Mouse (Mus musculus): ENCODE data around the gene Btg1-ps1. TPM values are rescaled to one million over a fixed set of nuclear protein-coding genes. Genes with fewer than 3 reads are reported as not detected.
"Not testable (repeated sequence)": the region's sequence is repeated elsewhere in the genome, so short reads cannot be mapped to it uniquely, and the experiment has no call there.

The Btg1-ps1 gene
- polyA plus RNA-seq (2015; fragmentation: Nextera tagmentation; extraction: Ambion mirVana), result not detected in 2 replicates

GRCm38 (mm10) chrX:38018597-38018996, at the start of gene Btg1-ps1:
TSS of gene Btg1-ps1 (minus strand) at chrX:38018815.
- H3K4me3 ChIP-seq (replicated peaks); H3K4me1 ChIP-seq; H3K27ac ChIP-seq; H3K9me3 ChIP-seq; H3K9ac ChIP-seq; H3K36me3 ChIP-seq; ATAC-seq (ENCODE audit: insufficient read depth, low FRiP score, low read depth); H3K27me3 ChIP-seq (replicated peaks); H3K4me2 ChIP-seq: not testable (repeated sequence)

GRCm38 (mm10) chrX:38066175-38066574, 47.6 kb upstream of the Btg1-ps1 start, which contains the start of gene Rhox10:
TSS of gene Rhox10 (plus strand) at chrX:38066475.
- WGBS, result 88% methylated on average over 11 of the region's 11 CpGs
- Histone ChIP-seq H3K9me3 (no peaks in the 10 kb centered on the region), H3K4me3 (replicated peaks) (no peak within 1 kb of the TSS), H3K4me2 (no peak within 1 kb of the TSS), H3K9ac (no peak within 1 kb of the TSS), H3K27ac (no peak within 1 kb of the TSS), H3K27me3 (replicated peaks) (no peaks in the 10 kb centered on the region), H3K4me1 (no peaks in the 10 kb centered on the region), H3K36me3 (no peaks in the 10 kb centered on the region)
- ATAC-seq (ENCODE audit: insufficient read depth, low FRiP score, low read depth), result no peak

GRCm38 (mm10) chrX:38061544-38061943, 42.9 kb upstream of the Btg1-ps1 start:
- Histone ChIP-seq H3K27me3 (replicated peaks) (no peaks in the 10 kb centered on the region), H3K36me3 (no peaks in the 10 kb centered on the region), H3K9ac (no peak overlapping the region), H3K4me2 (no peak overlapping the region), H3K4me3 (replicated peaks) (no peak overlapping the region), H3K4me1 (no peaks in the 10 kb centered on the region), H3K9me3 (no peaks in the 10 kb centered on the region), H3K27ac (no peak overlapping the region)
- ATAC-seq (ENCODE audit: insufficient read depth, low FRiP score, low read depth), result no peak
- 0% methylated on average over 1 of the region's 1 CpGs for WGBS

- not testable (repeated sequence) for ATAC-seq (ENCODE audit: insufficient read depth, low FRiP score, low read depth)
Measured at GRCm38 (mm10) chrX:38043014-38043413, 24.4 kb upstream of the Btg1-ps1 start, which contains the start of gene Btg1-ps2. TSS of gene Btg1-ps2 (minus strand) at chrX:38043114.

DNA sequence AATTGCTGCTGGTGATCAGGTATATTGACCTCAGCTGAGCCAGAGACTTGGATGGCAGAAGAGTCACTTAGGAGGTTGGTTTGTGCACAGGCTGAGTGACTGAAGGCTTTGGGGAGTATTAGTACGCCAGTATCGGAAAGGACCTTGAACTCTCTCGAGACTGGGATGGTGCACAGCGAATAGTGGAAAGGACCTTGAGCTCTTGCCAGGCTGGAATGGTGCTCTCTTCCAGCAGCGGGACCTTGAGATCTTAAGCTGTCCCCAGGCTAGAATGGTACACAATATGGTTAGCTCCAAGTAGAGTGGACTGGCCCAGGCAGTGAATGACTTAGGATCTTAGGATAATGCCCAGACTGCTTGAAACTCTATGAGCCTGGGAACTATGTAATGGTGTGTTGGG, 21.1 kb upstream of the Btg1-ps1 start:
- Histone ChIP-seq H3K36me3 (no peaks in the 10 kb centered on the region), H3K27me3 (replicated peaks) (no peaks in the 10 kb centered on the region), H3K4me2 (no peak overlapping the region), H3K4me1 (no peaks in the 10 kb centered on the region), H3K27ac (no peak overlapping the region), H3K4me3 (replicated peaks) (no peak overlapping the region), H3K9ac (no peak overlapping the region), H3K9me3 (no peaks in the 10 kb centered on the region)
- ATAC-seq (ENCODE audit: insufficient read depth, low FRiP score, low read depth), result no peak
- WGBS, result 92% methylated on average over 5 of the region's 5 CpGs

More at GRCm38 (mm10) chrX:38043014-38043413, 24.4 kb upstream of the Btg1-ps1 start, which contains the start of gene Btg1-ps2:
- not testable (repeated sequence) for H3K27me3 ChIP-seq (replicated peaks); H3K27ac ChIP-seq; H3K4me1 ChIP-seq; H3K9ac ChIP-seq; H3K4me2 ChIP-seq; H3K4me3 ChIP-seq (replicated peaks); H3K36me3 ChIP-seq; H3K9me3 ChIP-seq

- Histone ChIP-seq H3K4me1 (no peaks in the 10 kb centered on the region), H3K36me3 (no peaks in the 10 kb centered on the region), H3K4me3 (replicated peaks) (no peak overlapping the region), H3K27ac (no peak overlapping the region), H3K9me3 (no peaks in the 10 kb centered on the region), H3K4me2 (no peak overlapping the region), H3K9ac (no peak overlapping the region), H3K27me3 (replicated peaks) (no peaks in the 10 kb centered on the region)
- WGBS, result 61% methylated on average over 2 of the region's 2 CpGs
- ATAC-seq (ENCODE audit: insufficient read depth, low FRiP score, low read depth), result no peak
Measured at GRCm38 (mm10) chrX:38033841-38034240, 15.2 kb upstream of the Btg1-ps1 start.

GRCm38 (mm10) chrX:38008756-38009155, 9.9 kb downstream of the Btg1-ps1 start:
- H3K4me2 ChIP-seq, result no peak overlapping the region

More at GRCm38 (mm10) chrX:38008756-38009155, 9.9 kb downstream of the Btg1-ps1 start:
- H3K27me3 ChIP-seq (replicated peaks), result no peaks in the 10 kb centered on the region
- no peaks in the 10 kb centered on the region for H3K9me3 ChIP-seq
- H3K36me3 ChIP-seq, result no peaks in the 10 kb centered on the region
- no peak overlapping the region for H3K4me3 ChIP-seq (replicated peaks)
- no peaks in the 10 kb centered on the region for H3K4me1 ChIP-seq
- WGBS, result 64% methylated on average over 2 of the region's 2 CpGs
- H3K9ac ChIP-seq, result no peak overlapping the region
- no peak for ATAC-seq (ENCODE audit: insufficient read depth, low FRiP score, low read depth)
- H3K27ac ChIP-seq, result no peak overlapping the region

Other genes starting within 250 kb of the Btg1-ps1 start
- 1.9 and 2.8 TPM in 2 replicates for gene Rhox5, start 214.0 kb downstream of the Btg1-ps1 start, polyA plus RNA-seq (2015; fragmentation: Nextera tagmentation; extraction: Ambion mirVana)
- not detected in 2 replicates for gene Rhox6, start 191.9 kb downstream of the Btg1-ps1 start, polyA plus RNA-seq (2015; fragmentation: Nextera tagmentation; extraction: Ambion mirVana)
- not detected in 2 replicates for gene Rhox7a, start 187.1 kb downstream of the Btg1-ps1 start, polyA plus RNA-seq (2015; fragmentation: Nextera tagmentation; extraction: Ambion mirVana)
- not detected in 2 replicates for gene Rhox8, start 139.9 kb downstream of the Btg1-ps1 start, polyA plus RNA-seq (2015; fragmentation: Nextera tagmentation; extraction: Ambion mirVana)
- not detected in 2 replicates for gene Rhox7b, start 121.6 kb downstream of the Btg1-ps1 start, polyA plus RNA-seq (2015; fragmentation: Nextera tagmentation; extraction: Ambion mirVana)
- gene Rhox9, start 117.0 kb downstream of the Btg1-ps1 start, polyA plus RNA-seq (2015; fragmentation: Nextera tagmentation; extraction: Ambion mirVana), result not detected in 2 replicates
- not detected in 2 replicates for gene Btg1-ps2, start 24.3 kb upstream of the Btg1-ps1 start, polyA plus RNA-seq (2015; fragmentation: Nextera tagmentation; extraction: Ambion mirVana)
- gene Rhox10, start 47.7 kb upstream of the Btg1-ps1 start, polyA plus RNA-seq (2015; fragmentation: Nextera tagmentation; extraction: Ambion mirVana), result not detected in 2 replicates
- not detected in 2 replicates for gene Rhox11, start 66.3 kb upstream of the Btg1-ps1 start, polyA plus RNA-seq (2015; fragmentation: Nextera tagmentation; extraction: Ambion mirVana)
- gene Rhox12, start 92.1 kb upstream of the Btg1-ps1 start, polyA plus RNA-seq (2015; fragmentation: Nextera tagmentation; extraction: Ambion mirVana), result not detected in 2 replicates
- not detected in 2 replicates for gene Rhox13, start 102.4 kb upstream of the Btg1-ps1 start, polyA plus RNA-seq (2015; fragmentation: Nextera tagmentation; extraction: Ambion mirVana)
- 3.6 and 3.9 TPM in 2 replicates for gene Zbtb33, start 171.0 kb upstream of the Btg1-ps1 start, polyA plus RNA-seq (2015; fragmentation: Nextera tagmentation; extraction: Ambion mirVana)
- 31.8 and 34.5 TPM in 2 replicates for gene Tmem255a, start 233.6 kb upstream of the Btg1-ps1 start, polyA plus RNA-seq (2015; fragmentation: Nextera tagmentation; extraction: Ambion mirVana)

Measured in stomach, embryonic 15.5 days (tissue).